Mouse (Mus musculus): Measurements from ENCODE around the gene Itprip. TPM values are rescaled to one million over a fixed set of nuclear protein-coding genes. Genes with fewer than 3 reads are reported as not detected.

The Itprip gene
- total RNA-seq (2014; fragmentation: Nextera tagmentation) (1.5 and 3.4 TPM in 2 replicates), total RNA-seq (2017) (3.4 and 3.5 TPM in 2 replicates), polyA plus RNA-seq (2012) (2.4 and 3.5 TPM in 2 replicates)

DNA sequence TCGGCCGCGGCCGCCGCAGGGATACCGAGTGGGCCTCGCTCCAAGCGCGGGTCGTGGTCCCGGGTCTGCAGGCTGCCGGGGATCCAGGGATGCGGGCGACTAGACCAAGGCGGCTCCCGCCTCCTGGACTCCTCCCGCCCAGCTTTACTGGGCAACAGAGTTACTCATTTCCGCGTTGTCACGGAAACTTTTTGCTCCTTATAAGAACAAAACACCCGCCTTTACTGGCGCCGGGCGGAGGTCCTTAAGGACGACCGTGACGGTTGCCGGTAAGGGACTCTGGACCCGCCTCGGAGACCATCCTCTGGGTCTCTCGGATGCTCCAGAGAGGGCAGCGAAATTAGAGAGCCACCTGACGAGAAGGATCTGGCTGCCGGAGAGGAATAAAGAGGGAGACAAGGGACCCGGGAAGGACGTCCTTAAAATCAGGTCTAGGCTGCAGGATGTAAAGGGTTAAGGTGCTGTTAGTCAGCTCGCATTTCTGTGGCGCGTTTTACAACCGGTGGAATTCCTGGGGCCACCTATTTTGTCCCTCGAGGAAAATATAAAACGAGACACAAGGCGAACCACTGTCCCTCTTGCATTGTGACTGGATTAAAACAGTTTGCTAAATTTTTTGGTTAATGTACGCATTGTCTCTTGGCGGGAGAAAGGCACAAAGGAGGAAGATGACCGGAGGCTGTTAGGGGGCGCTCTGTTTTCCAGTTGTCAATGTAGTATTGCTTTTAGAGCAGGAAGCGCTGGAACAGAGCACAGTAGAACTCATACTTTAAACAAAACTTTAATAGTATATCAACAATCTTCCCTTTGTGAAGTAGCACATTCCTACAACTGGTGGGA lies at the start of gene Itprip, which contains the start of gene Cfap43:
Gene Itprip, minus strand, starts transcription at position 174 of the 840 bp plus-strand sequence.
Gene Cfap43, minus strand, starts transcription at position 162 of the 840 bp plus-strand sequence.
- Histone ChIP-seq H3K36me3 (replicated peaks) (peaks cover 6% of the 10 kb centered on the region), H3K27me3 (ENCODE audit: insufficient read depth, low read length) (no peaks in the 10 kb centered on the region), H3K9me3 (replicated peaks) (peaks cover 27% of the 10 kb centered on the region), H3K4me1 (ENCODE audit: insufficient read depth, low read depth, low read length) (peaks cover 17% of the 10 kb centered on the region), H3K4me3 (ENCODE audit: low read depth, low read length) (peak within 1 kb of the TSS; percentile 80)
- peak; percentile 48 for ATAC-seq (ENCODE audit: extremely low read depth, insufficient number of reproducible peaks, low FRiP score, poor library complexity, severe bottlenecking)
- TF ChIP-seq TAL1 (conservative IDR thresholded peaks at IDR 0.05; ENCODE audit: low read depth, low read length) (no peak), GATA2 (IDR thresholded peaks at IDR 0.05; ENCODE audit: borderline replicate concordance, low read depth, low read length) (no peak), CTCF (IDR thresholded peaks at IDR 0.05; ENCODE audit: low read depth, low read length) (no peak), GATA1 (IDR thresholded peaks at IDR 0.05; ENCODE audit: borderline replicate concordance, low read length) (no peak)
- DNase-seq (ENCODE audit: low spot score): peak; percentile 27

DNA sequence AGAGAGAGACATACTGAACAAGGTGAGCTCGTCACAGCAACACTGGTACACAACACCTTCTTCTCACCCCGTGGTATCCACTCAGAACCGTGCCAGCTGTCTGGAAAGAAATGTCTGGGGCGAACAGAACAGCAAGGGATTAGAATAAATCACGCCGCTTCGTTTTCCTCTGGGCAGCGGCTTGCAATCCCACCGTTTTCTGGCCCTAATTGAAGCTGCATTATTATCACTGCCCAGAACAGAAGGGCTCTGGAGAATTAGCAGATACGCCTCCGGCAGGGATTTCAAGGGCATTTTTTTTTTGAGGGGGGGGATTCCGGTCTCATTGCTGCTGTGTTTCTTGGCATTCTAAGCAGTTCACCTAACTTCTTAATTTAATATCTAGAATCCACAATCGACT lies 39.1 kb upstream of the Itprip start:
- DNase-seq (ENCODE audit: low spot score) (no peak), ATAC-seq (ENCODE audit: extremely low read depth, insufficient number of reproducible peaks, low FRiP score, poor library complexity, severe bottlenecking) (no peak)
- H3K4me1 ChIP-seq (ENCODE audit: insufficient read depth, low read depth, low read length): no peaks in the 10 kb centered on the region
- no peak overlapping the region for H3K4me3 ChIP-seq (ENCODE audit: low read depth, low read length)
- no peaks in the 10 kb centered on the region; the same call in 1 of the 2 replicates for H3K27me3 ChIP-seq (ENCODE audit: insufficient read depth, low read length)
- peaks cover 22% of the 10 kb centered on the region for H3K9me3 ChIP-seq (replicated peaks)
- TF ChIP-seq POLR2AphosphoS5 (IDR thresholded peaks at IDR 0.05; ENCODE audit: insufficient replicate concordance, low read depth, low read length): no peak
- TF ChIP-seq CTCF (IDR thresholded peaks at IDR 0.05; ENCODE audit: low read depth, low read length): no peak
- no peak for TF ChIP-seq GATA1 (IDR thresholded peaks at IDR 0.05; ENCODE audit: borderline replicate concordance, low read length)
- H3K36me3 ChIP-seq (replicated peaks): no peaks in the 10 kb centered on the region

DNA sequence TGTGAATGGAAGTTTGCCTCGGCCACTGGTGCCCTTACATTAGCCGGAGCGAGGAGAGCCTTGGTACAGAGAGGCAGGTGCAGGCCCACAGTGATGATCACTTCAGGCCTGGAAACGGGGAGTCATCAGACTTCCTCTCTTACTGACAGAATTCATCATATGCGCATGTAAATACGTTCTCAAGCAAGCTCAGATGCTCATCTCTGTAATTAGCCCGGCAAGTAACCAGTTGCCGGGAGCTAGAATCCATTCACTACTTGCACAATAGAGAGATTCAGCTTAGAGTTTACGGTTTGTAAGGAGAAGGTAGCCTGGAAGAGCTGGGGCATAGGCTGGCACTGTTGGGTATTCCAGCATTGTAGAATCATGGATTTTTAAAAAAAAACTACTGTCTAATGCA lies 34.1 kb upstream of the Itprip start:
- TF ChIP-seq CTCF (IDR thresholded peaks at IDR 0.05; ENCODE audit: low read depth, low read length): no peak
- Histone ChIP-seq H3K9me3 (replicated peaks) (peaks cover 25% of the 10 kb centered on the region), H3K27me3 (ENCODE audit: insufficient read depth, low read length) (no peaks in the 10 kb centered on the region), H3K4me3 (ENCODE audit: low read depth, low read length) (no peak overlapping the region), H3K4me1 (ENCODE audit: insufficient read depth, low read depth, low read length) (no peaks in the 10 kb centered on the region), H3K36me3 (replicated peaks) (no peaks in the 10 kb centered on the region)
- DNase-seq (ENCODE audit: low spot score) (no peak), ATAC-seq (ENCODE audit: extremely low read depth, insufficient number of reproducible peaks, low FRiP score, poor library complexity, severe bottlenecking) (no peak)

DNA sequence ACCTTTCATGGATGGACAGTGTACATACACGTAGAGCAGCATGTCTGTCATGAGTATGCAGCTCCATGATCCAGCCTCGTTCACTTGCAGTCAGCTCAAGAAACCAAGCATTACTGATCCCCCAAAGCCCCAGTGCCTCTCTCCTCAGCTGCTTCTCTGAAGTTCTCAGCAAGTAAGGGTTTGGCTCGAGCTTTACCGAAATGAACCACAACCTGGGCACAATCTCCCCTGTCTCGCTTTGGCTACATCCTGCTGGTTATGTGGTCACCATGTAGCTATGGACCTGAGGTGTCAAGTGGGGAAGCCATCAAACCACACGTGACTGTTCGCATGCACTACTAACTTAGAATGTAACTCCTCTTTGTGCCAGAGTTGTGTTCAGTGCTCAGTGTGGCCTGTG lies 31.8 kb upstream of the Itprip start:
- no peak for TF ChIP-seq GATA2 (IDR thresholded peaks at IDR 0.05; ENCODE audit: borderline replicate concordance, low read depth, low read length)
- no peak for TF ChIP-seq GATA1 (IDR thresholded peaks at IDR 0.05; ENCODE audit: borderline replicate concordance, low read length)
- TF ChIP-seq POLR2AphosphoS5 (IDR thresholded peaks at IDR 0.05; ENCODE audit: insufficient replicate concordance, low read depth, low read length): no peak
- TF ChIP-seq TAL1 (conservative IDR thresholded peaks at IDR 0.05; ENCODE audit: low read depth, low read length): no peak
- no peak for TF ChIP-seq CTCF (IDR thresholded peaks at IDR 0.05; ENCODE audit: low read depth, low read length)
- no peak for ATAC-seq (ENCODE audit: extremely low read depth, insufficient number of reproducible peaks, low FRiP score, poor library complexity, severe bottlenecking)

GRCm38 (mm10) chr19:47946821-47947465 lies 27.8 kb upstream of the Itprip start:
- H3K4me1 ChIP-seq (ENCODE audit: insufficient read depth, low read depth, low read length): no peaks in the 10 kb centered on the region
- ATAC-seq (ENCODE audit: extremely low read depth, insufficient number of reproducible peaks, low FRiP score, poor library complexity, severe bottlenecking) (no peak), DNase-seq (ENCODE audit: low spot score) (no peak)
- TF ChIP-seq POLR2AphosphoS5 (IDR thresholded peaks at IDR 0.05; ENCODE audit: insufficient replicate concordance, low read depth, low read length) (no peak), GATA1 (IDR thresholded peaks at IDR 0.05; ENCODE audit: borderline replicate concordance, low read length) (no peak), CTCF (IDR thresholded peaks at IDR 0.05; ENCODE audit: low read depth, low read length) (no peak), TAL1 (conservative IDR thresholded peaks at IDR 0.05; ENCODE audit: low read depth, low read length) (no peak), GATA2 (IDR thresholded peaks at IDR 0.05; ENCODE audit: borderline replicate concordance, low read depth, low read length) (no peak)
- H3K36me3 ChIP-seq (replicated peaks): no peaks in the 10 kb centered on the region
- H3K9me3 ChIP-seq (replicated peaks): peaks cover 30% of the 10 kb centered on the region
- no peaks in the 10 kb centered on the region; the same call in 1 of the 2 replicates for H3K27me3 ChIP-seq (ENCODE audit: insufficient read depth, low read length)
- no peak overlapping the region for H3K4me3 ChIP-seq (ENCODE audit: low read depth, low read length)

More for the DNA sequence above, 31.8 kb upstream of the Itprip start:
- H3K36me3 ChIP-seq (replicated peaks): no peaks in the 10 kb centered on the region
- DNase-seq (ENCODE audit: low spot score): no peak
- no peaks in the 10 kb centered on the region for H3K4me1 ChIP-seq (ENCODE audit: insufficient read depth, low read depth, low read length)
- H3K9me3 ChIP-seq (replicated peaks): peaks cover 31% of the 10 kb centered on the region
- no peak overlapping the region for H3K4me3 ChIP-seq (ENCODE audit: low read depth, low read length)
- H3K27me3 ChIP-seq (ENCODE audit: insufficient read depth, low read length): no peaks in the 10 kb centered on the region; the same call in 1 of the 2 replicates

- DNase-seq (ENCODE audit: low spot score) (no peak), ATAC-seq (ENCODE audit: extremely low read depth, insufficient number of reproducible peaks, low FRiP score, poor library complexity, severe bottlenecking) (no peak)
- peaks cover 18% of the 10 kb centered on the region for H3K9me3 ChIP-seq (replicated peaks)
- H3K27me3 ChIP-seq (ENCODE audit: insufficient read depth, low read length): no peaks in the 10 kb centered on the region
- no peaks in the 10 kb centered on the region for H3K36me3 ChIP-seq (replicated peaks)
- H3K4me3 ChIP-seq (ENCODE audit: low read depth, low read length): no peak overlapping the region
- TF ChIP-seq GATA1 (IDR thresholded peaks at IDR 0.05; ENCODE audit: borderline replicate concordance, low read length) (no peak), TAL1 (conservative IDR thresholded peaks at IDR 0.05; ENCODE audit: low read depth, low read length) (no peak), GATA2 (IDR thresholded peaks at IDR 0.05; ENCODE audit: borderline replicate concordance, low read depth, low read length) (no peak)
- H3K4me1 ChIP-seq (ENCODE audit: insufficient read depth, low read depth, low read length): no peaks in the 10 kb centered on the region
These were observed 20.3 kb upstream of the Itprip start for GRCm38 (mm10) chr19:47939361-47939760.
